Mouse (Mus musculus): ENCODE results near the gene Thrsp.

Thrsp gene

GRCm38 (mm10) chr7:97380500-97381123, 36.9 kb downstream of the Thrsp start:
- H3K27me3 ChIP-seq (ENCODE audit: insufficient read depth, low read length), result no peaks in the 10 kb centered on the region
- no peaks in the 10 kb centered on the region for H3K9me3 ChIP-seq (ENCODE audit: low read length)
- H3K4me3 ChIP-seq (replicated peaks; ENCODE audit: low read length), result no peak overlapping the region
- H3K4me1 ChIP-seq (replicated peaks; ENCODE audit: low read depth, low read length), result peaks cover 9% of the 10 kb centered on the region
- TF ChIP-seq CTCF (conservative IDR thresholded peaks at IDR 0.05; ENCODE audit: low read length), result no peak
- TF ChIP-seq POU5F1 (IDR thresholded peaks at IDR 0.05; ENCODE audit: borderline replicate concordance, low read length), result no peak
- no peak for TF ChIP-seq NANOG (IDR thresholded peaks at IDR 0.05; ENCODE audit: borderline replicate concordance, low read length)
- peaks cover 63% of the 10 kb centered on the region for H3K36me3 ChIP-seq (ENCODE audit: insufficient read depth, low read length)

- TF ChIP-seq CTCF (conservative IDR thresholded peaks at IDR 0.05; ENCODE audit: low read length) (no peak), POU5F1 (IDR thresholded peaks at IDR 0.05; ENCODE audit: borderline replicate concordance, low read length) (no peak)
- Histone ChIP-seq H3K4me1 (replicated peaks; ENCODE audit: low read depth, low read length) (peaks cover 10% of the 10 kb centered on the region), H3K9me3 (ENCODE audit: low read length) (no peaks in the 10 kb centered on the region), H3K36me3 (ENCODE audit: insufficient read depth, low read length) (peaks cover 58% of the 10 kb centered on the region), H3K27me3 (ENCODE audit: insufficient read depth, low read length) (no peaks in the 10 kb centered on the region), H3K4me3 (replicated peaks; ENCODE audit: low read length) (no peak overlapping the region)
These were observed 38.2 kb downstream of the Thrsp start for GRCm38 (mm10) chr7:97379304-97379703.

GRCm38 (mm10) chr7:97375906-97376305, 41.6 kb downstream of the Thrsp start:
- Histone ChIP-seq H3K36me3 (ENCODE audit: insufficient read depth, low read length) (peaks cover 34% of the 10 kb centered on the region), H3K27me3 (ENCODE audit: insufficient read depth, low read length) (no peaks in the 10 kb centered on the region), H3K9me3 (ENCODE audit: low read length) (no peaks in the 10 kb centered on the region), H3K4me1 (replicated peaks; ENCODE audit: low read depth, low read length) (peaks cover 15% of the 10 kb centered on the region), H3K4me3 (replicated peaks; ENCODE audit: low read length) (no peak overlapping the region)
- no peak for TF ChIP-seq POU5F1 (IDR thresholded peaks at IDR 0.05; ENCODE audit: borderline replicate concordance, low read length)
- no peak for TF ChIP-seq CTCF (conservative IDR thresholded peaks at IDR 0.05; ENCODE audit: low read length)
- TF ChIP-seq NANOG (IDR thresholded peaks at IDR 0.05; ENCODE audit: borderline replicate concordance, low read length), result no peak

GRCm38 (mm10) chr7:97375101-97375500, 42.4 kb downstream of the Thrsp start:
- Histone ChIP-seq H3K36me3 (ENCODE audit: insufficient read depth, low read length) (peaks cover 34% of the 10 kb centered on the region), H3K4me3 (replicated peaks; ENCODE audit: low read length) (no peak overlapping the region), H3K9me3 (ENCODE audit: low read length) (no peaks in the 10 kb centered on the region), H3K27me3 (ENCODE audit: insufficient read depth, low read length) (no peaks in the 10 kb centered on the region), H3K4me1 (replicated peaks; ENCODE audit: low read depth, low read length) (peaks cover 17% of the 10 kb centered on the region)
- TF ChIP-seq NANOG (IDR thresholded peaks at IDR 0.05; ENCODE audit: borderline replicate concordance, low read length), result no peak
- TF ChIP-seq CTCF (conservative IDR thresholded peaks at IDR 0.05; ENCODE audit: low read length), result no peak
- no peak for TF ChIP-seq POU5F1 (IDR thresholded peaks at IDR 0.05; ENCODE audit: borderline replicate concordance, low read length)

- H3K4me3 ChIP-seq (replicated peaks; ENCODE audit: low read length), result no peak overlapping the region
- H3K27me3 ChIP-seq (ENCODE audit: insufficient read depth, low read length), result peaks cover 15% of the 10 kb centered on the region
- no peak for TF ChIP-seq NANOG (IDR thresholded peaks at IDR 0.05; ENCODE audit: borderline replicate concordance, low read length)
- no peaks in the 10 kb centered on the region for H3K36me3 ChIP-seq (ENCODE audit: insufficient read depth, low read length)
- H3K9me3 ChIP-seq (ENCODE audit: low read length), result no peaks in the 10 kb centered on the region
- H3K4me1 ChIP-seq (replicated peaks; ENCODE audit: low read depth, low read length), result peaks cover 15% of the 10 kb centered on the region
These were observed 51.6 kb downstream of the Thrsp start for GRCm38 (mm10) chr7:97365887-97366286.

All from E14TG2a.4 (cell line).